Mouse (Mus musculus): ENCODE measurements around the gene Pah. TPM values are rescaled to one million over a fixed set of nuclear protein-coding genes. Genes with fewer than 3 reads are reported as not detected.

Gene Pah
- total RNA-seq, 1 experiment from 2014 or later, result not detected

Other genes with a start within 250 kb of the Pah start
- gene Ascl1, start 28.1 kb upstream of the Pah start, total RNA-seq (2021), result 2.0 and 2.5 TPM in 2 replicates